Mouse (Mus musculus): ENCODE data around the gene H2-D1.
"Not testable (repeated sequence)": the region's sequence is repeated elsewhere in the genome, so short reads cannot be mapped to it uniquely, and the experiment has no call there.

Gene H2-D1

DNA sequence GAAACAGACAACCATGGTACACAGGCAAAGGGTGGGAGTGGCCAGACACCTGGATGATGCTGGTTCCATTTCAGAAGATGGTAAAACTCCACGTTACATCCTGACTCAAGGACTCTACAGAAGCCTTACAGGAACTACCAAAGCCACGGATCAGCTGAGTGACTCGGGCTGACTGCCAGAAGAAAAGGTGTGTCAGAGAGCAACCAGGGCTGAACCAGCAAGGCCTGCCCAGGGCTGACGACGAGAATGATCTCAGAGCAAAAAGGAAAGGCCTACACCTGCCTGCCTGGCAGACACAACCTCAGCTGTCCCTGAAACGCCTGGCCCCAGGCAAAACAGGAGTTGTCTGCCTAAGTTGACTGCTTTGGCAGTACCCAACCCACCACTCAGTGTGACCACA is 41.9 kb downstream of the H2-D1 start:
- no peak for DNase-seq (ENCODE audit: low spot score)

DNA sequence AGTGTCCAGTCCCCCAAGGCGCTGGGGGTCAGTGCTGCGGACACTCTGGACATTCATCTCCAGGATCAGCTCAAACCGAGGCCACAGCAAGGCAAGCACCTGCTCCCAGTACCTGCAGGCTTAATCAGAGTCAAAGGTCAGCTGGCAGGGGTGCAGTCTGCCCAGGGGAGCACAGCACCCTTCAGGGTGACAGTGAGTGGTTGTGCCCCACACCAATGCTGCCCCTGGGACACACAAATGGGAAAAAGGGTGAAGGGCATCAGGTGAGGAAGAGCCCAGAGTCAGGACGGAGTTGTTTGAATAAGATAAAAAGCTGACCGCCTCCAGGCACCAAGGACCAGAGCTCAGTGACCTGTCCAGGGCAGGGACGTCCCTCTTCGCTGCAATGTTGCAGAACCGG is 42.4 kb downstream of the H2-D1 start:
- not testable (repeated sequence) for DNase-seq (ENCODE audit: low spot score)
